Mouse (Mus musculus): ENCODE results near the gene Zcchc14.

Gene Zcchc14

GRCm38 (mm10) chr8:121665329-121665728 lies 12.6 kb upstream of the Zcchc14 start:
- DNase-seq (ENCODE audit: low spot score in 2 of 2), result no peak

- no peak for DNase-seq (ENCODE audit: low spot score in 2 of 2)
These were observed 10.4 kb upstream of the Zcchc14 start for GRCm38 (mm10) chr8:121663101-121663500.

GRCm38 (mm10) chr8:121661631-121662357 lies 9.1 kb upstream of the Zcchc14 start:
- no peak for DNase-seq (ENCODE audit: low spot score in 2 of 2)

GRCm38 (mm10) chr8:121660602-121661001 lies 7.9 kb upstream of the Zcchc14 start:
- no peak for DNase-seq (ENCODE audit: low spot score in 2 of 2)

GRCm38 (mm10) chr8:121654966-121655494 lies 2.3 kb upstream of the Zcchc14 start:
- DNase-seq (ENCODE audit: low spot score in 2 of 2), result no peak

GRCm38 (mm10) chr8:121654131-121654530 lies 1.4 kb upstream of the Zcchc14 start:
- no peak for DNase-seq (ENCODE audit: low spot score in 2 of 2)

- no peak for DNase-seq (ENCODE audit: low spot score in 2 of 2)
These were observed 779 bp upstream of the Zcchc14 start for GRCm38 (mm10) chr8:121653340-121654019.

- DNase-seq (ENCODE audit: low spot score in 2 of 2), result no peak
These were observed 783 bp downstream of the Zcchc14 start for GRCm38 (mm10) chr8:121651874-121652361.

GRCm38 (mm10) chr8:121651308-121651873 lies 1.3 kb downstream of the Zcchc14 start:
- no peak for DNase-seq (ENCODE audit: low spot score in 2 of 2)

- DNase-seq (ENCODE audit: low spot score in 2 of 2), result no peak
These were observed 2.1 kb downstream of the Zcchc14 start for GRCm38 (mm10) chr8:121650389-121651307.

- DNase-seq (ENCODE audit: low spot score in 2 of 2), result no peak
These were observed 2.8 kb downstream of the Zcchc14 start for GRCm38 (mm10) chr8:121649904-121650303.

GRCm38 (mm10) chr8:121649423-121649822 lies 3.3 kb downstream of the Zcchc14 start:
- DNase-seq (ENCODE audit: low spot score in 2 of 2), result no peak

- no peak for DNase-seq (ENCODE audit: low spot score in 2 of 2)
These were observed 4.2 kb downstream of the Zcchc14 start for GRCm38 (mm10) chr8:121648451-121648850.

- no peak for DNase-seq (ENCODE audit: low spot score in 2 of 2)
These were observed 5.0 kb downstream of the Zcchc14 start for GRCm38 (mm10) chr8:121647511-121648215.

GRCm38 (mm10) chr8:121643384-121643783 lies 9.3 kb downstream of the Zcchc14 start:
- no peak for DNase-seq (ENCODE audit: low spot score in 2 of 2)

GRCm38 (mm10) chr8:121642804-121643203 lies 9.9 kb downstream of the Zcchc14 start:
- DNase-seq (ENCODE audit: low spot score in 2 of 2), result no peak

- DNase-seq (ENCODE audit: low spot score in 2 of 2), result no peak
These were observed 16.5 kb downstream of the Zcchc14 start for GRCm38 (mm10) chr8:121636180-121636579.

GRCm38 (mm10) chr8:121635534-121635933 lies 17.2 kb downstream of the Zcchc14 start:
- no peak for DNase-seq (ENCODE audit: low spot score in 2 of 2)

GRCm38 (mm10) chr8:121632401-121632800 lies 20.3 kb downstream of the Zcchc14 start:
- no peak for DNase-seq (ENCODE audit: low spot score in 2 of 2)

GRCm38 (mm10) chr8:121631645-121632071 lies 21.0 kb downstream of the Zcchc14 start:
- DNase-seq (ENCODE audit: low spot score in 2 of 2), result no peak

GRCm38 (mm10) chr8:121628681-121629080 lies 24.0 kb downstream of the Zcchc14 start:
- no peak for DNase-seq (ENCODE audit: low spot score in 2 of 2)
